Mouse (Mus musculus) limb, embryonic 10.5 days (tissue): ENCODE data around the gene Ehhadh. TPM values are rescaled to one million over a fixed set of nuclear protein-coding genes. Genes with fewer than 3 reads are reported as not detected.
A peak's percentile ranks its signal among the peaks of the same experiment; 100 is the strongest.

Experiments used
- DNase-seq: peaks from one replicate; pipeline ENCODE4 v3.0.0-alpha.2; 2017; ENCODE audit warnings: low spot score
- H3K27ac ChIP-seq: fragments of 300-500 bp; sonication (generic); 2 replicates; pipeline ENCODE4 v1.5.1; 2016; ENCODE audit warnings: mild to moderate bottlenecking
- H3K27me3 ChIP-seq: fragments of 300-500 bp; sonication (generic); 2 replicates; pipeline ENCODE4 v1.6.1; 2016; ENCODE audit warnings: low read depth, mild to moderate bottlenecking; ENCODE audit not compliant: poor library complexity, severe bottlenecking
- H3K36me3 ChIP-seq: fragments of 300-500 bp; sonication (generic); 2 replicates; pipeline ENCODE4 v1.6.1; 2016; ENCODE audit warnings: mild to moderate bottlenecking, moderate library complexity
- H3K4me1 ChIP-seq: fragments of 300-500 bp; sonication (generic); 2 replicates; pipeline ENCODE4 v1.6.1; 2016
- H3K4me3 ChIP-seq: fragments of 300-500 bp; sonication (generic); 2 replicates; pipeline ENCODE4 v1.5.1; 2016; ENCODE audit warnings: mild to moderate bottlenecking, moderate library complexity
- H3K9me3 ChIP-seq: fragments of 300-500 bp; sonication (generic); replicated peaks from 2 replicates; pipeline ENCODE4 v1.6.1; 2016; ENCODE audit warnings: mild to moderate bottlenecking
- WGBS: fragments of 180-500 bp; shearing (Covaris S2); methylation state at CpG from one replicate; pipeline ENCODE4 v1.1.7; 2016; 5-methylcytosine and 5-hydroxymethylcytosine counted together
- polyA plus RNA-seq: library from polyadenylated mRNA; unstranded; fragments of >200 nt; fragmentation: Nextera tagmentation; extraction: Ambion mirVana; gene quantifications from 2 replicates; pipeline ENCODE4 v1.2.1, GENCODE M21; 2016

Gene Ehhadh
- polyA plus RNA-seq, 1 experiment from 2014 or later: 2.5 TPM

DNA sequence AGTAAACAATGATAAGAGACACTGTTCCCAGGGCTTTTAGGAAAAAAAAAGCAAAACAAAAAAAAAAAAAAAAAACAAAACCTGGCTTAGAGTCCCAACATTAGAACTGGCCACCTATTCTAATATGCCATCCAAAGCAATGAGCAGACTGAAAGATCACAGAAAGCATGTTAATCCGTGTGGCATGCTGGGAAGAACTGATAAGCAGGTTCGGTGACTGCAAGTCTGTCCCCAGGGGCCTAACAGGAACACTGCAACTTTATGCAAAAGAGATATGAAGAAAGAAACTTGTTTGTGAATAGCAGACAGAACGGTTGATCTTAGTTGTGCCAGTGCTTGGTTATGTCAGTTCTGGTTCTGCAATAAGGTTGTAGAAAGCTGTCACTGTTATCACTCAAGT, 4.2 kb upstream of the Ehhadh start:
- Histone ChIP-seq H3K36me3 (no peaks in the 10 kb centered on the region), H3K27ac (no peak overlapping the region), H3K4me3 (no peak overlapping the region), H3K27me3 (no peaks in the 10 kb centered on the region), H3K9me3 (no peaks in the 10 kb centered on the region), H3K4me1 (peaks cover 27% of the 10 kb centered on the region)
- DNase-seq: no peak
- WGBS: 72% methylated on average over 3 of the region's 3 CpGs

DNA sequence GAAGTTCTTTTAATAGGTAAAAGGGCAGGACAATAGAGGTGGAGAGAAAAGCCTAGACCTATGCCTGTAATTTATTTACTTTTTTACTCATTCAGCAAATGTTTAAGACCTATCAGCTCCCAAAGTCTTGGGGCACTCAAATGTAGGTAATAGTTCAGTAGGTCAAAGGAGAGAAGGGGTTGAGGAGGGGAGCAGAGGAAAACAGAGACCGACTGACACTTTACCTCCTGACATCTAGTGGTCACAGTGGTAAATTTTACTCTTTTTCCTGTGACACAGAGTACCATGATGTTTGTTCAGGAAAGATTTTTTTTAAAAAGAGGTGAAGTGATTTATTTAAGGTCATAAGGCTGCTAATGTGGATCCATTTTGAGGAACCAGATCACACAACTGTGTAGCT, 2.9 kb upstream of the Ehhadh start:
- H3K4me1 ChIP-seq: peaks cover 27% of the 10 kb centered on the region
- H3K36me3 ChIP-seq: no peaks in the 10 kb centered on the region
- H3K27me3 ChIP-seq: no peaks in the 10 kb centered on the region
- no peaks in the 10 kb centered on the region for H3K9me3 ChIP-seq
- no peak overlapping the region for H3K27ac ChIP-seq
- no peak for DNase-seq
- WGBS: 20% methylated on average over 1 of the region's 1 CpGs
- H3K4me3 ChIP-seq: no peak overlapping the region

DNA sequence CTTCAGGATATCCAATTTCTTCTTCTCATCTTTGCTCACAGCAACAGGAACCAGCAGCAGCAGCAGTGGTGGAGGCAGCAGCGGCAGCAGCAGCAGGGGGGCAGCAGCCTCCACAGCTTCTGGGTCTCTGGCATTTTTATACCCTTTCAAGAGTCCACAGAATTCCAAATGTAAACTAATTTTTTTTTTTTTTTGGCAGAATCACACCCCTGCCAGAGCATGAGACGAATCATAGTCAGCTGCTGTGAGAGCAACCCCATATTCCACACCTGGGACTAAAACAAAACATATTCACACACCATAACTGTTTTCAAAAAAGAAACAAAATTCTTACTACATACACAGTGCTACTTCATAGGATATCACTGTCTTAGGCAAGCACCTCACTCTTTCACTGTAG, 1.6 kb upstream of the Ehhadh start:
- no peak for DNase-seq
- WGBS: 74% methylated on average over 2 of the region's 2 CpGs
- Histone ChIP-seq H3K9me3 (no peaks in the 10 kb centered on the region), H3K36me3 (no peaks in the 10 kb centered on the region), H3K27me3 (no peaks in the 10 kb centered on the region), H3K4me3 (no peak overlapping the region), H3K27ac (no peak overlapping the region), H3K4me1 (peaks cover 18% of the 10 kb centered on the region)

DNA sequence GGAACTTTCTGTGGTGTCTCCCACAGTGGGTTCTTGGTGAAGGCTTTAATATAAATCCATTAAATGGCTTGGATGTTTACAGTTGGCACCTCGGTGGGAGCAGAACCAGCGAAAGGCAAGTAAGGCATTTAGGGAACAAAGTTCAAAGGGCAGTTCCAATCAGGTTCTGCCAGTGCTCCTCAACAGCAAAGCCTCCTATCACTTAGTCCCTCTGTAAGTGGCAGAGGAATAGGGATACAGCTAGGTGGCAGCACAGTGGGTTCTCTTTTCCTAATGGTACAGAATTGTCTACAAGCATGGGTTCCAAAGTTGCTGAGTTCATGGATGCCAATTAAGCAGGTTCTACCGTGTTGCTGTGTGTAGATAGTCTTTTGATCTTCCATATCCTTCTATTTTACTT, 974 bp upstream of the Ehhadh start:
- Histone ChIP-seq H3K4me3 (no peak overlapping the region), H3K27ac (no peak overlapping the region), H3K27me3 (no peaks in the 10 kb centered on the region), H3K9me3 (no peaks in the 10 kb centered on the region), H3K36me3 (no peaks in the 10 kb centered on the region), H3K4me1 (peaks cover 14% of the 10 kb centered on the region)
- WGBS: 55% methylated on average over 3 of the region's 3 CpGs
- DNase-seq: no peak

DNA sequence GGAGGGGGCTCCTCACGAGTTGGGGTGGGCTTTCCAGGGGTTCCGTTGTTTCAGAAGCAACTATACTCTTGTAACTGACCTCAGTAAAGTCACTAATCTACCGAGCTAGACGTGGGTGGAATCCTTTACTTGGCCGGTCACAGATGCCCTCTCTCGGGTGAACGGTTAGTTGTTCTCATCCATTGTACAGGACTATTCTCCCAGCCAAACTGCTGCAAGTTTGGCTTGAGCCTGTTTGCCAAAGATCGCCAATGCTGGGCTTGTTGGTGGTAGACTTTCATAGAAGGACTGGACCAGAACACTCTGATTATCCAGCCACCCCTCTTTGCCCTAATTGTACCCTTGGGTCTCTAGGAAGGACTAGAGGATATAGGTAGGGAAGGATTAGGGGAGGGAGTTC, 1.3 kb downstream of the Ehhadh start:
- WGBS: 90% methylated on average over 8 of the region's 8 CpGs
- Histone ChIP-seq H3K4me3 (no peak overlapping the region), H3K36me3 (no peaks in the 10 kb centered on the region), H3K4me1 (peaks cover 11% of the 10 kb centered on the region), H3K9me3 (no peaks in the 10 kb centered on the region), H3K27ac (no peak overlapping the region), H3K27me3 (no peaks in the 10 kb centered on the region)
- DNase-seq: no peak

DNA sequence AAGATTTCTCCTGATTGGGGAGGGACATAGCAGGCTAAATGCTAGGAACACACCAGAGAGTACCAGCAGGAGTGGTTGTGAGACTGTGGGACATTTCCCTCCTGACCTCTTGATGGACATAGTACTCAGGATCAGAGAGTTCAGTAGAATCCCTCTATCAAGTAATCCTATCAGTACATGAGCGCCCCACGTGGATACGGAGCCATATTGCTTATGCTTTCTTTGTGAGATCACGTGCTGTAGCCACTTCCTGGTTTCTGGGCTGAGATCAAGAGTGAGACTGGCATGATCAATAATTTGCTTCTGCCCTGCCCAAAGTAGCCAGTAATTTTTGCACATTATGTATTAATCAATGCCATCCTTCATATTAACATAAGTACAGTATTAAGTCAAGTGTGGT, 2.6 kb downstream of the Ehhadh start:
- Histone ChIP-seq H3K9me3 (no peaks in the 10 kb centered on the region), H3K27ac (no peak overlapping the region), H3K4me3 (no peak overlapping the region), H3K4me1 (peaks cover 11% of the 10 kb centered on the region), H3K27me3 (no peaks in the 10 kb centered on the region), H3K36me3 (no peaks in the 10 kb centered on the region)
- WGBS: 78% methylated on average over 4 of the region's 4 CpGs
- DNase-seq: no peak

DNA sequence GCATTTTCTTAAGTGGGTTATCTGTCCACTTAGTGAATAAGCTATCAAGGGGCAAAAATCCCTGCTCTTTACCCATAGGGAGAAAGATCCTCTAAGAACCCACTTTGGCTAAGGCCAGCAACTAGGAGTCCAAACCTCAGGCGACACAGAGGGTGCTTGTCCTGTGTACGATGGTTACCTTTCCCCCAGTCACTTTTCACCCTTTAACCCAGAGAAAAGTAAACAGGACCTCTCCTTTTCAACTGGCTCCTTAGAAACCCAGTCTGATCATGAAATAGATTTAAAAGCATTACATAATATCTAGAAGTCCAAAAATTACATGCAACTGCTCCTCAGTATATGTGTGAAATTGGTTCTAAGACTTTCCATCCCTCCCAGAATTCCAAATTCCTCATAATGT, 4.8 kb downstream of the Ehhadh start:
- Histone ChIP-seq H3K27ac (no peak overlapping the region), H3K4me3 (no peak overlapping the region), H3K27me3 (no peaks in the 10 kb centered on the region), H3K36me3 (no peaks in the 10 kb centered on the region), H3K4me1 (peaks cover 7% of the 10 kb centered on the region), H3K9me3 (no peaks in the 10 kb centered on the region)
- 78% methylated on average over 2 of the region's 2 CpGs for WGBS
- DNase-seq: no peak

DNA sequence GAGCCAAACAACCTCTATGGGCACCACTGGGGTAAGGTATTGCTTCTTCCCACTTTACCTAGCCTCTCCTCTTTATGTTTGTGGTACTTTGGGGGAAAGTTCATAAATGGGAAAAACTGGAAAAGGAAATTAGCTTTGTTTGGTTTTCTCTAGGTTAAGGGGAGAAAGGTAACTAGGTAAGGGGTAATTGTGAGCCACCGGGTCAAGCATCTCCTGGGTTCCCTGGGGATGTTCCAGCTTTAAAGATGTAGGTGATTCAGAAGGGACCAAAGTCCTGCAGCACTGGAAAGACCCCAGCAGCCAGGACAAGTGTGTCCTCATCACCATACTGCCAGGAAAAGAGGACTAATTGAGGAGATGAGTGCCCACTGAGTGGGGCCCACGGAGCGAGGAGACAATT, 5.7 kb downstream of the Ehhadh start:
- H3K27me3 ChIP-seq: no peaks in the 10 kb centered on the region
- DNase-seq: no peak
- H3K27ac ChIP-seq: no peak overlapping the region
- no peak overlapping the region for H3K4me3 ChIP-seq
- WGBS: 87% methylated on average over 3 of the region's 3 CpGs
- no peaks in the 10 kb centered on the region for H3K36me3 ChIP-seq
- H3K9me3 ChIP-seq: no peaks in the 10 kb centered on the region
- H3K4me1 ChIP-seq: no peaks in the 10 kb centered on the region

DNA sequence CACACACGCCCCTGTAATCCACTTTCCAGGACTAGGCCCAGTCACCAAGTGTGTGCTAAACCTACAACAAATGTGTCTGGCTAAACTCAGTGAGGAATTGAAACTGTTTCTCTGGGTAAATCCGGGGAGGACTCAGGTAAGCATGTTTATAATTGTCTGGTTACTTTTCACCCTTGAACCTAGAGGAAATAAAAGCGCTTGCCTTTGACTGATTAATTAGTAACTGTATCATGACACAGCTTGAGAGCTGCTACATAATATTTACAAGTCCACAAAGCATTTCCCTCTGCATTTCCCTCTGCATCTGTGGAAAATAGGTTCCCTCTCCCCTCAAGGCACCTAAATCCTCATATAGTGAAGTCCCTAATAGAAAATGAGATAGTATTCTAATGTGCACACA, 6.3 kb downstream of the Ehhadh start:
- H3K27ac ChIP-seq: no peak overlapping the region
- DNase-seq: no peak
- no peaks in the 10 kb centered on the region for H3K9me3 ChIP-seq
- H3K36me3 ChIP-seq: no peaks in the 10 kb centered on the region
- H3K4me3 ChIP-seq: no peak overlapping the region
- WGBS: 79% methylated on average over 3 of the region's 3 CpGs
- no peaks in the 10 kb centered on the region for H3K4me1 ChIP-seq
- no peaks in the 10 kb centered on the region for H3K27me3 ChIP-seq

DNA sequence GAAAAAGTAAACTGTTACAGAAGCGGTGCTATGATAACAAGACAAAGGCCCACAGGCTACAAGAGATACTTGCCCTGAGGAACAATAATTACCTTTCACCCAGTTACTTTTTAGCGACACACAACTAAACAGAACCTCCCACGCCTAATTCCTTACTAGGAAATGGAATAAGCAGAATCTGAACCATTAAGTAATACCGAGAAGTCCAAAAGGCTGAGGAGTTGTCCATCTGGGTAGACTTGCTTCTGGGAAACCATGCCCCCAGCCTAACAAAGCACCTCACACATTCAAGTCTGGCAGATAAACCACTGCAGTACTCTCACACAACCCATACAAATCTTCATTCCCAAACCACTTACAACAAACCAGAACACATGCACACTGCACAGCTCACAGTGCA, 8.5 kb downstream of the Ehhadh start:
- no peaks in the 10 kb centered on the region for H3K4me1 ChIP-seq
- H3K27ac ChIP-seq: no peak overlapping the region
- H3K9me3 ChIP-seq: no peaks in the 10 kb centered on the region
- DNase-seq: no peak
- 90% methylated on average over 4 of the region's 4 CpGs for WGBS
- no peaks in the 10 kb centered on the region for H3K36me3 ChIP-seq
- H3K4me3 ChIP-seq: no peak overlapping the region
- H3K27me3 ChIP-seq: no peaks in the 10 kb centered on the region

DNA sequence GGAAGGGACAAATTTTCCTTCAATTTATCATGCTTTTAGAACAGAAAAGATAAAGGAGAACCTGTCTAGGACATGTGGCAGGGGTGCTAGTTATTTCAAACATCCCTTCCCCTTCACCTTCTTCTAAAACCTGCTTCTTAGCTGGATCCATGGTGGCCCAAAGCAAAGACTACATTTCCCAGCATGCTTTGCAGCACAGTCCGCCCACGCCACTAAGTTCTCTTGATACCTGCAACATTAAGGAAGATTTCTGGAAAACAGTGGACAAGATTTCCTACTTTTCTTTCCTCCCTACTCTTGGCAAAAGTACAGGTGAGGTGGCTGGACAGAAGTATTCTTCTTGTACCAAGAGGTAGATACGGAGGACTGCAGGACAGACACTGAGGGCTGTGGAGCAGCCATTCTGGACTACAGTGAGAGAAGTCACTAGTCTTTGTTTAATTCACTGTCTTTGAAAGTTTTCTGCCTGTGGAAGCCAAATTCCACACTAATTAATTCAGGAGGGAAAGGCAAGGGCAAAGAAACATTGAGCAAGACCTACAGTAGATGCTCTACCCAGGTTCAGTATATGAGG, 9.2 kb downstream of the Ehhadh start:
- 50% methylated on average over 3 of the region's 3 CpGs for WGBS
- H3K36me3 ChIP-seq: no peaks in the 10 kb centered on the region
- no peak overlapping the region for H3K27ac ChIP-seq
- H3K27me3 ChIP-seq: no peaks in the 10 kb centered on the region
- no peaks in the 10 kb centered on the region for H3K9me3 ChIP-seq
- no peak for DNase-seq
- no peaks in the 10 kb centered on the region for H3K4me1 ChIP-seq
- H3K4me3 ChIP-seq: peak overlapping the region; percentile 32

DNA sequence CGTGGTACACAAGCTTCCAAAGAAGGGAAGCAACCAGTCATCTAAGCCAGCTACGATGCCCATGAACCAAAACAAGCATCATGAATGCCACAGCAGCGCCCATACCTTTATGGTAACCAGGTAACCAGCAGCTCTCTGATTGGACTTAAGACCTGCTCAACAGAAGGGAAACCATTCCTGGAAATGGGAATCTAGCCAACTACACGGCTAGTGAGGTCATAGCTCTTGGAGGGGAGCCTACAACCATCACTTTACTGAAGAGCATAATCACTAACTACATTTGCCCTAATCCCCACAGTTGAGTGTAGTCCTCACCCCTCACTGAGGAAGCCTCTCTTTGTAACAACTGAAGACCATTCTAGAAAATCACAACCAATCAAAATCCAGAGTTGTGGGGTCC, 12.9 kb downstream of the Ehhadh start:
- 89% methylated on average over 4 of the region's 4 CpGs for WGBS
- Histone ChIP-seq H3K27ac (no peak overlapping the region), H3K36me3 (no peaks in the 10 kb centered on the region), H3K27me3 (no peaks in the 10 kb centered on the region), H3K4me3 (no peak overlapping the region), H3K9me3 (no peaks in the 10 kb centered on the region), H3K4me1 (no peaks in the 10 kb centered on the region)
- no peak for DNase-seq

DNA sequence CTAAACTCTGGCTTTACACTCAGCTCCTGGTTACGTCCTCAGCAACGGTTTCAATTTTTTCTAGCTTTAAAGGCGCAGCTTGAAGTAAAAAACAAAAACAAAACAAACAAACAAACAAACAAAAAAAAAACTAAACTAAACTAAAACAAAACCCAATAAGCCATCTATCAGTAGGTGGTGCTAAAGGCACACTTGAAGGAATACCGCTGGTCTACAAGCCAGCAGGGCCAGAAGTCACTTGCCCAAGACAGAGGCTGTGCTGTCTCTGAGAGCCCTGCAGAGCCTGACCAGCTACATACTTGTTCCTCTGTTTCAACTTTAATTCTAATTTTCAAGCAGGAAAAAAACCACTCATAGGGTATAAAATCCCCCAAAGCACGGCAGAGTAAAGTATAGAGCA, 17.9 kb downstream of the Ehhadh start:
- no peaks in the 10 kb centered on the region for H3K4me1 ChIP-seq
- no peak for DNase-seq
- WGBS: 69% methylated on average over 5 of the region's 5 CpGs
- no peak overlapping the region for H3K4me3 ChIP-seq
- no peaks in the 10 kb centered on the region for H3K9me3 ChIP-seq
- no peaks in the 10 kb centered on the region for H3K27me3 ChIP-seq
- H3K27ac ChIP-seq: no peak overlapping the region
- no peaks in the 10 kb centered on the region for H3K36me3 ChIP-seq

DNA sequence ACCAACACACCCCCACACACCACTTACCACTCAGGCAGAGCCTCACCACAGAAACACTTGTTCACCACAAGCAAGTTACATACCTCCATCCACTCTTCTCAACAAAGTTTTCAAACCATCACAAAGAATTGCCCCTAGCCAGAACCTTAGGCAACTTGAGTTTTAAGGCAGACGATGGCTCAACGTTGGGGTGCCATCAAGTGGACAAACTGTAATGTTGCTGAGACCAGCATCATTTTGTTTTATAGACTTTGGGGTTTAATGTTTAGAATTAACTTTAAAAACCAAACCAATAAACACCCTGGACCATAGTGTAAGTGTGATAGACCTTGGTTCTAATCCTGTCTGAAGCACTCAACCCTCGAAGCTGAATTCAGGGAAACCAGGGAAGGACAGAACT, 19.4 kb downstream of the Ehhadh start:
- Histone ChIP-seq H3K4me1 (no peaks in the 10 kb centered on the region), H3K27me3 (no peaks in the 10 kb centered on the region), H3K36me3 (no peaks in the 10 kb centered on the region), H3K9me3 (no peaks in the 10 kb centered on the region), H3K27ac (no peak overlapping the region), H3K4me3 (no peak overlapping the region)
- WGBS: 81% methylated on average over 3 of the region's 3 CpGs
- no peak for DNase-seq
